Mouse (Mus musculus): Measurements from ENCODE around the gene Cpxcr1.

Cpxcr1 gene

GRCm38 (mm10) chrX:116448644-116449043 is at the start of gene Cpxcr1:
Gene Cpxcr1, plus strand, starts transcription at chrX:116448944.
- no peak for DNase-seq

Measured in cerebellum, adult 8-10 months (tissue).